Mouse (Mus musculus): ENCODE data around the gene Gm21256.
"Not testable (repeated sequence)": the region's sequence is repeated elsewhere in the genome, so short reads cannot be mapped to it uniquely, and the experiment has no call there.

The Gm21256 gene

DNA sequence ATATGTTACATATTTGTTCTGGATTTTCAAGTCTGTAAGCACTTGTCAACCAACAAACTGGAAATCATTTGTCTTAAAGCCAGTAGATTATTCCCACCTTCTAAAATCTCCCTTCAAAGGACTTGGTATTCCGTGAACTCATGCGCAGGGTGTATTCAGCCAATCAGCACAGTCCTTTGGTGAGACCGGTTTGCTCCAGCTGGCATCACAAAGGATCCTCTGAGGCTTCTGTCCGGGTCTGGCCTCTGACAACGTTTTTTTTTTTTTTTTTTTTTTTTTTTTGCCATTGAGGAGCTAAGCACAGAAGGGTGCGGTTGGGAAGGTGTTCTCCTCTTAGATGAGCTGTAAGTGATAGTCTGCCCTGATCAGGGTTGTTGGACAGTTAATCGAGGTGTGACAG lies at the start of gene Gm21256:
Gm21256 (plus strand) TSS at position 301 of the 400 bp plus-strand sequence.
- not testable (repeated sequence) for DNase-seq

All from thymus, postnatal 25 days (tissue).